18 mouse cellular contexts compared by ENCODE assay signal in genomic region chr4:55141317-55141716, GRCm38 (mm10).
A peak's percentile ranks its signal among the peaks of the same experiment; 100 is the strongest.
DNase-seq lines count a peak whose midpoint lies in the region; ATAC-seq and TF ChIP-seq lines count a peak whose summit lies in the region.
"Had no signal": no experiment of that assay in that cellular context is flagged by ENCODE, and none has a peak within 500 bp of the region (broad histone marks: within the 10 kb centered on the region; RNA-seq: fewer than 3 reads in every experiment).

No protein-coding gene starts in this region.

- peak; percentile 87 for TF ChIP-seq EP300 in ES-Bruce4 (IDR thresholded peaks at IDR 0.05; ENCODE audit: insufficient read depth, low read depth, low read length)

- no peaks in the 10 kb centered on the region for H3K36me3 ChIP-seq in kidney, embryonic 15.5 days
- no peaks in the 10 kb centered on the region for H3K36me3 ChIP-seq in ES-Bruce4 (ENCODE audit: control insufficient read depth, insufficient read depth, low read length, poor library complexity, severe bottlenecking)
- no peaks in the 10 kb centered on the region for H3K36me3 ChIP-seq in neural tube, embryonic 15.5 days
- H3K36me3 ChIP-seq: hindbrain, embryonic 12.5 days; limb, embryonic 13.5 days; midbrain, embryonic 12.5 days had no signal

- H3K4me1 ChIP-seq in kidney, embryonic 15.5 days = peaks cover 10% of the 10 kb centered on the region
- no peaks in the 10 kb centered on the region for H3K4me1 ChIP-seq in ES-Bruce4 (ENCODE audit: control insufficient read depth, insufficient read depth, low read length)
- H3K4me1 ChIP-seq in embryonic fibroblast, embryonic 13.5 days (ENCODE audit: control insufficient read depth, insufficient read depth, low read length) = peaks cover 13% of the 10 kb centered on the region
- peaks cover 7% of the 10 kb centered on the region for H3K4me1 ChIP-seq in neural tube, embryonic 15.5 days

- peak; percentile 29 for DNase-seq in heart, adult 11 months
- DNase-seq in heart, postnatal 10 days = no peak
- no peak for DNase-seq in kidney, postnatal 10 days
- DNase-seq in embryo, embryonic 10.5 days (ENCODE audit: low spot score) = no peak
- DNase-seq: cerebellum, adult 11-12 months; cerebellum, postnatal 25 days; gastrocnemius, postnatal 36 days; lung, adult 18-20 months; thymus, postnatal 14 days had no signal

- no peak overlapping the region for H3K4me2 ChIP-seq in kidney, embryonic 15.5 days
- no peak overlapping the region for H3K4me2 ChIP-seq in neural tube, embryonic 15.5 days
- H3K4me2 ChIP-seq: hindbrain, embryonic 12.5 days; limb, embryonic 13.5 days; midbrain, embryonic 12.5 days had no signal

- ATAC-seq in kidney, embryonic 15.5 days (replicated peaks; ENCODE audit: low FRiP score) = no peak
- ATAC-seq in neural tube, embryonic 15.5 days (ENCODE audit: low FRiP score) = no peak
- ATAC-seq: forebrain, embryonic 14.5 days had no signal

- intact Hi-C loops in heart, postnatal 10 days (cut with DNase I) = no loop called here

- H3K4me3 ChIP-seq in kidney, embryonic 15.5 days (replicated peaks) = no peak overlapping the region
- no peak overlapping the region for H3K4me3 ChIP-seq in ES-Bruce4 (ENCODE audit: low read depth, low read length)
- no peak overlapping the region for H3K4me3 ChIP-seq in embryonic fibroblast, embryonic 13.5 days (ENCODE audit: insufficient read depth, low read length)
- no peak overlapping the region for H3K4me3 ChIP-seq in neural tube, embryonic 15.5 days (replicated peaks)
- H3K4me3 ChIP-seq: hindbrain, embryonic 12.5 days; limb, embryonic 13.5 days; midbrain, embryonic 12.5 days had no signal

- TF ChIP-seq POLR2A in ES-Bruce4 (IDR thresholded peaks at IDR 0.05; ENCODE audit: insufficient read depth, low read length) = no peak
- TF ChIP-seq POLR2A in embryonic fibroblast, embryonic 13.5 days (IDR thresholded peaks at IDR 0.05; ENCODE audit: low read depth, low read length) = no peak

- H3K9me3 ChIP-seq in kidney, embryonic 15.5 days (replicated peaks) = no peaks in the 10 kb centered on the region
- peaks cover 10% of the 10 kb centered on the region for H3K9me3 ChIP-seq in ES-Bruce4 (replicated peaks; ENCODE audit: control insufficient read depth, insufficient read depth, low read length, poor library complexity, severe bottlenecking)
- no peaks in the 10 kb centered on the region for H3K9me3 ChIP-seq in neural tube, embryonic 15.5 days (replicated peaks)
- H3K9me3 ChIP-seq: hindbrain, embryonic 12.5 days; midbrain, embryonic 12.5 days had no signal

- H3K9ac ChIP-seq in kidney, embryonic 15.5 days = no peak overlapping the region
- no peak overlapping the region for H3K9ac ChIP-seq in ES-Bruce4 (ENCODE audit: low read depth, poor library complexity, severe bottlenecking)
- no peak overlapping the region for H3K9ac ChIP-seq in neural tube, embryonic 15.5 days (replicated peaks)
- H3K9ac ChIP-seq: hindbrain, embryonic 12.5 days; limb, embryonic 13.5 days; midbrain, embryonic 12.5 days had no signal

- 0 out of 2 replicates have a peak overlapping the region, but pooled peaks have one; percentile 39 for H3K27ac ChIP-seq in kidney, embryonic 15.5 days
- H3K27ac ChIP-seq in ES-Bruce4 (ENCODE audit: insufficient read depth, low read length) = peak overlapping the region; percentile 61; the same call in 1 of the 2 replicates
- peak overlapping the region; percentile 22; the same call in 1 of the 2 replicates for H3K27ac ChIP-seq in embryonic fibroblast, embryonic 13.5 days (ENCODE audit: insufficient read depth, low read length)
- no peak overlapping the region for H3K27ac ChIP-seq in neural tube, embryonic 15.5 days (replicated peaks)
- H3K27ac ChIP-seq: hindbrain, embryonic 12.5 days; limb, embryonic 13.5 days; macrophage; midbrain, embryonic 12.5 days had no signal

- no peak for TF ChIP-seq CTCF in ES-Bruce4 (IDR thresholded peaks at IDR 0.05; ENCODE audit: low read depth, low read length)
- no peak for TF ChIP-seq CTCF in embryonic fibroblast, embryonic 13.5 days (IDR thresholded peaks at IDR 0.05; ENCODE audit: borderline replicate concordance, insufficient read depth, low read length)

- H3K27me3 ChIP-seq in kidney, embryonic 15.5 days = no peaks in the 10 kb centered on the region
- no peaks in the 10 kb centered on the region for H3K27me3 ChIP-seq in ES-Bruce4 (ENCODE audit: control insufficient read depth, insufficient read depth, low read length, poor library complexity, severe bottlenecking)
- no peaks in the 10 kb centered on the region for H3K27me3 ChIP-seq in neural tube, embryonic 15.5 days (replicated peaks)
- H3K27me3 ChIP-seq: hindbrain, embryonic 12.5 days; limb, embryonic 13.5 days; midbrain, embryonic 12.5 days had no signal
